Mouse (Mus musculus) naive thymus-derived CD4-positive, alpha-beta T cell, adult 2 months (primary cell): ENCODE results near the gene Ppfibp2.
A peak's percentile ranks its signal among the peaks of the same experiment; 100 is the strongest.

Source experiments
- DNase-seq: peaks from one replicate; pipeline ENCODE4 v3.0.0-alpha.2; 2011; ENCODE audit warnings: low read depth

Gene Ppfibp2

DNA sequence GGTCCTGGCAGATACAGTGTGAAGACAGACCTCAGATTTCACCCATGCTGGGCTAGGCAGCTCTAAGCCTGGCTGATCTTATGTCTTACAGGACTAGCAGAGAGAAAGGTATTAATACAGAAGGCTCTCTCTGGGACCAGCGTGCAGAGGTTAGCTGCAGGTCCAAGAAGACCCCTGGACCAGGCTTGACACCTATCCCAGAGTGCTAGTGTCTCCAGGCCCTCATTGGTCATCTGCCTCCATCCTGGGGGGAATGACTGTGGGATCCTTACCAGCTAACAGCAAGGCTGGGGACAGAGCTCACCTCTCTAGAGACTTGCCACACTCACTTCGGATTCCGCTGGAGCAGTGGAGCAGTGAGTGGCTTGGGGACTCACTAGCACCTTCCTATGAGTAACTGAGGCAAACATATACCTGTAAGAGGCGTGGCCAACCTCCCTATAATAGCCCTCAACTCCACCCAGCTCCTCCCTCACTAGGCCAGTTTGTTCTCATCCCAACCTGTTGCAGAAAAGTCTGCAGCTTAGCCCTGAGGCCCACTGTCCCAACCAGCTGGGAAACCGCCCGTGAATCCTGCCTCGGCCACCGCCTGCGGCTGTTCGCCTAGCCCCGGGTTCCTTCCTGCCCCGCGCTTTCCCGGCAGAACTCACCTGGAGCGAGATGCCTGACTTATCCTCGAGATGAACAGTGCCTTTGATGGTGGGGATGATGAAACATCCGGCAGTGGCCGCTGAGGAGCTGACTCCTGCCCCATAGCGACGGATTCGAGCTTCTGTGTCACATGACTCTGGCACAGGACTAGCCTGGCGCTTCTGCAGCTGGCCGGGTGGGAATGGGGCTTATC is 162.5 kb downstream of the Ppfibp2 start, which contains the start of gene Cyb5r2:
TSS of gene Cyb5r2 (minus strand) at position 725 of the 844 bp plus-strand sequence.
- DNase-seq, result no peak

DNA sequence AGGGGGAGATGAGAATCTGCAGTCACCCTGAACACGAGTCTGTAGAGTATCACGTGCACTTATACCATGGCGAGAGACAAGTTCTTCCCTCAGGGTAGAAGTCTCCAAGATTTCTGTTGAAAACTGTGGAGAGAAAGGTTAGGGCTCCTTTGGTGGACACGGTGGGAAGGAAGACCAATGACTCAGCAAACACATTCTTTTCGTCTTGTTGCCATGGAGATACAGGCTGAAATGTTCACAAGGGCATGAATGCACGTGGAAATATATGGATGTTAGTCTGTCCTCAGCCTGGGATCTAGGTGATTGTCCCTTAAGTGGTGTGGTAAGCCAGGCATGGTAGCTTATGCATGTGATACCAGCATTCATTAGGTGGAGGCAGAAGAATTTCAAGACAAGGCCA is 175.8 kb downstream of the Ppfibp2 start:
- no peak for DNase-seq

DNA sequence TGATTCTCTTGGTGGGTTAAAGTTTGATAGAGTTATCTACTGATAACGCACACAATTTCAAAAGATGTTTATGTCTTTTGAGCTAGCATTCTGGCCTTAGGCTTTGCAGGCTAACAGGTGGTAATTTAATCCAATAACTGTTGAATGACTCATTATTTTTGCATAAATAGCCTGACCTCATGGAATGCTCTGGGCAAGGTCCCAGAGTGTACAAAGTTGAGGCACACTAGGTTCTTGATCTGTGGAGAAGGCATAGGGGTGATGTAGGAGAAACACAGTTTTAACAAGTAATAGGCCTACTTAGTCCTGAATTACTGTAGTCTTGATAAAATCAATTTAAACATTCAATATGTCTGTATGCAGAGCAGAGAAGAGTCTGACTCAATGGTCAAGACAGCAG is 183.2 kb downstream of the Ppfibp2 start:
- DNase-seq, result no peak

DNA sequence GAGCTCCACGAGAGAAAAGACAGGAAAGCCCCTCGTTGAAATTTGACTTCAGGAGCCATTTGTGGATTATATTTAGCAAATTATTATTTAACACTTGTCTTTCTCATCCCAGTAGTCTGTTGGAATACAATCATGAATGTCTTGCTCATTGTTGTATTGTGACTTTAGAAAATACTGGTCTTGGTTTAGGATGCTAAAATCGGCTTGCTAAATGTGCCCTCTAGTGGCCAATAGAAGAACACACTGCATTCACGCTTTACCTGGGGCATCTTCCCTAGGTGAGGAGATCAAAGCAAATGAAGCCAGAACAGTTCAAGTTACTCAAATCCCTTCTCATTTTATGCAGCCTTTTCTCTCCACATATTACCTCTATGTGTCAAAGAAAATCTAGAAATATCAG is 184.6 kb downstream of the Ppfibp2 start:
- peak; percentile 36 for DNase-seq

DNA sequence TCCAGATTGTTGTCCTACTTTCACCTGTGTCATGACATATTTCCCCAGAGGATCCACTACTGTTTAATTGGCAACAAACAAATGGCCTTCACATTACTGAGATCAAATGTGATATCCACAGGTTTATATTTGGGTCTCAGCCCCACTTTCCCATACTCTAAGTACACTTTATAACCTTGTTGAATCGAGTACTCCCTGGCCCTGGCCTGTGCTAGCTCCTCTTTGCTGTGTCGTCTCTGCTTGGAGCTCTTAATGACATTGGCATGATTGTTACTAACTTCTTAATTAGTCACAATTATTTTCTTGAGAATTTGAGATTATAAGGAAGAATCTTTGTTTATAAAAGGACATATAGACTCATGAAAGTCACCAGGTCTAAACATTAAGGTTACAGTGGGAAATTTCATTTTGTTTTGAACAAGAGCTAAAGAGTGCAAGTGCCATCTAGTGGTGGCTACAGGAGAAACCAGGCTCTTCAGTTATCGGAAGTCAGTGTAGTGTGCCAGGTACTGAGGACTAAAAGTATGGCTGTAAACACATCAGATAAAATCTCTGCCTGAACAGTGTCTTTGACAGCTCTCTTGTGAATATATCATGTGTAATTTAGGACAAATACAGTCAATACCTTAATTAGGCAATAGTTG is 193.1 kb downstream of the Ppfibp2 start:
- DNase-seq, result peak; percentile 22

DNA sequence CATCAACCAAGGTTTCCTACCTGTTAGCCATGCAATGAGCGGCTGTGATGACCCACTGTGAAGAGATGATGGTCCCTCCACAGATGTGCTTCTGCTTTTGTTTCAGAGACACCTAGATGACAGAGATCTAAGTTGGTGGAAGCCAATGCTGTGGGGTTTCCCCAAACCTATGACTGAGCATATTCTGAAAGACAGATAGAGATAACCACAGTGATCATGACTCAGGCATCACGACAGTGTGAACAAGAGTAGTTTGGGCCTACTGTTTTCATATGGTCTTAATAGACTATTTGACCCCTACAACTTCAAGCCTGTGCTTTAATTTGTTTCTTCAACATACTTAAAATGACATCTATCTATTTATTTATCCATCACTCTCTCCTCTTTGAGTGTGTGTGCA is 201.5 kb downstream of the Ppfibp2 start:
- DNase-seq, result no peak
